Mouse (Mus musculus): ENCODE results near the gene Rabep1. TPM values are rescaled to one million over a fixed set of nuclear protein-coding genes. Genes with fewer than 3 reads are reported as not detected.

The Rabep1 gene
- polyA plus RNA-seq, 1 experiment from 2014 or later: 25.7 TPM

GRCm38 (mm10) chr11:70969821-70970559, 125.4 kb downstream of the Rabep1 start, which contains the start of the genes Nup88 and Rpain:
Gene Nup88, minus strand, starts transcription at chr11:70969973.
Gene Rpain, plus strand, starts transcription at chr11:70970213.
- Histone ChIP-seq H3K27me3 (replicated peaks; ENCODE audit: control insufficient read depth, insufficient read depth, low read length) (no peaks in the 10 kb centered on the region), H3K36me3 (ENCODE audit: control insufficient read depth, insufficient read depth, low read length) (peaks cover 10% of the 10 kb centered on the region), H3K9ac (ENCODE audit: low read depth, low read length) (peak within 1 kb of the TSS; percentile 89), H3K4me3 (ENCODE audit: low read depth, low read length) (peak within 1 kb of the TSS; percentile 89), H3K4me1 (replicated peaks; ENCODE audit: control insufficient read depth, insufficient read depth, low read length) (peaks cover 3% of the 10 kb centered on the region; the same call in 1 of the 2 replicates), H3K9me3 (ENCODE audit: control insufficient read depth, low read length) (no peaks in the 10 kb centered on the region), H3K27ac (ENCODE audit: low read depth, low read length) (peak within 1 kb of the TSS; percentile 92), H3K4me2 (peak within 1 kb of the TSS; percentile 79)
- DNase-seq (ENCODE audit: low spot score) (peak; percentile 92), ATAC-seq (replicated peaks; ENCODE audit: low FRiP score) (peak; percentile 93)
- under 1% methylated on average over 43 of the region's 43 CpGs for WGBS

GRCm38 (mm10) chr11:70970560-70971540, 126.3 kb downstream of the Rabep1 start:
- 11% methylated on average over 24 of the region's 24 CpGs for WGBS
- Histone ChIP-seq H3K9ac (ENCODE audit: low read depth, low read length) (peak overlapping the region; percentile 64), H3K27me3 (replicated peaks; ENCODE audit: control insufficient read depth, insufficient read depth, low read length) (no peaks in the 10 kb centered on the region), H3K4me2 (peak overlapping the region; percentile 63), H3K9me3 (ENCODE audit: control insufficient read depth, low read length) (no peaks in the 10 kb centered on the region), H3K4me1 (replicated peaks; ENCODE audit: control insufficient read depth, insufficient read depth, low read length) (peaks cover 3% of the 10 kb centered on the region; the same call in 1 of the 2 replicates), H3K4me3 (ENCODE audit: low read depth, low read length) (peak overlapping the region; percentile 89), H3K36me3 (ENCODE audit: control insufficient read depth, insufficient read depth, low read length) (peaks cover 12% of the 10 kb centered on the region), H3K27ac (ENCODE audit: low read depth, low read length) (peak overlapping the region; percentile 92)
- DNase-seq (ENCODE audit: low spot score) (peak; percentile 79), ATAC-seq (replicated peaks; ENCODE audit: low FRiP score) (peak; percentile 75)

- Histone ChIP-seq H3K9me3 (ENCODE audit: control insufficient read depth, low read length) (no peaks in the 10 kb centered on the region), H3K4me1 (replicated peaks; ENCODE audit: control insufficient read depth, insufficient read depth, low read length) (peaks cover 3% of the 10 kb centered on the region; the same call in 1 of the 2 replicates), H3K4me3 (ENCODE audit: low read depth, low read length) (no peak overlapping the region), H3K4me2 (no peak overlapping the region), H3K9ac (ENCODE audit: low read depth, low read length) (no peak overlapping the region), H3K36me3 (ENCODE audit: control insufficient read depth, insufficient read depth, low read length) (peaks cover 24% of the 10 kb centered on the region), H3K27ac (ENCODE audit: low read depth, low read length) (no peak overlapping the region), H3K27me3 (replicated peaks; ENCODE audit: control insufficient read depth, insufficient read depth, low read length) (no peaks in the 10 kb centered on the region)
- ATAC-seq (replicated peaks; ENCODE audit: low FRiP score) (no peak), DNase-seq (ENCODE audit: low spot score) (no peak)
- 74% methylated on average over 1 of the region's 1 CpGs for WGBS
These were observed 128.0 kb downstream of the Rabep1 start for GRCm38 (mm10) chr11:70972586-70972985.

- Histone ChIP-seq H3K27me3 (replicated peaks; ENCODE audit: control insufficient read depth, insufficient read depth, low read length) (no peaks in the 10 kb centered on the region), H3K4me1 (replicated peaks; ENCODE audit: control insufficient read depth, insufficient read depth, low read length) (no peaks in the 10 kb centered on the region; the same call in 1 of the 2 replicates), H3K9ac (ENCODE audit: low read depth, low read length) (no peak overlapping the region), H3K4me3 (ENCODE audit: low read depth, low read length) (no peak overlapping the region), H3K4me2 (no peak overlapping the region), H3K9me3 (ENCODE audit: control insufficient read depth, low read length) (no peaks in the 10 kb centered on the region), H3K36me3 (ENCODE audit: control insufficient read depth, insufficient read depth, low read length) (peaks cover 37% of the 10 kb centered on the region), H3K27ac (ENCODE audit: low read depth, low read length) (no peak overlapping the region)
- ATAC-seq (replicated peaks; ENCODE audit: low FRiP score) (no peak), DNase-seq (ENCODE audit: low spot score) (no peak)
- 73% methylated on average over 4 of the region's 4 CpGs for WGBS
These were observed 129.4 kb downstream of the Rabep1 start for GRCm38 (mm10) chr11:70973947-70974346.

- Histone ChIP-seq H3K4me2 (no peak overlapping the region), H3K4me3 (ENCODE audit: low read depth, low read length) (no peak overlapping the region), H3K4me1 (replicated peaks; ENCODE audit: control insufficient read depth, insufficient read depth, low read length) (no peaks in the 10 kb centered on the region; the same call in 1 of the 2 replicates), H3K9me3 (ENCODE audit: control insufficient read depth, low read length) (no peaks in the 10 kb centered on the region), H3K27ac (ENCODE audit: low read depth, low read length) (no peak overlapping the region), H3K27me3 (replicated peaks; ENCODE audit: control insufficient read depth, insufficient read depth, low read length) (no peaks in the 10 kb centered on the region), H3K9ac (ENCODE audit: low read depth, low read length) (no peak overlapping the region), H3K36me3 (ENCODE audit: control insufficient read depth, insufficient read depth, low read length) (peaks cover 46% of the 10 kb centered on the region)
- DNase-seq (ENCODE audit: low spot score) (no peak), ATAC-seq (replicated peaks; ENCODE audit: low FRiP score) (no peak)
- 61% methylated on average over 2 of the region's 2 CpGs for WGBS
These were observed 130.6 kb downstream of the Rabep1 start for GRCm38 (mm10) chr11:70975193-70975592.

- Histone ChIP-seq H3K27me3 (replicated peaks; ENCODE audit: control insufficient read depth, insufficient read depth, low read length) (no peaks in the 10 kb centered on the region), H3K4me2 (no peak overlapping the region), H3K27ac (ENCODE audit: low read depth, low read length) (no peak overlapping the region), H3K9me3 (ENCODE audit: control insufficient read depth, low read length) (no peaks in the 10 kb centered on the region), H3K36me3 (ENCODE audit: control insufficient read depth, insufficient read depth, low read length) (peaks cover 58% of the 10 kb centered on the region), H3K4me3 (ENCODE audit: low read depth, low read length) (no peak overlapping the region), H3K9ac (ENCODE audit: low read depth, low read length) (no peak overlapping the region), H3K4me1 (replicated peaks; ENCODE audit: control insufficient read depth, insufficient read depth, low read length) (peaks cover 12% of the 10 kb centered on the region)
- ATAC-seq (replicated peaks; ENCODE audit: low FRiP score) (no peak), DNase-seq (ENCODE audit: low spot score) (no peak)
- 84% methylated on average over 6 of the region's 6 CpGs for WGBS
These were observed 132.7 kb downstream of the Rabep1 start for GRCm38 (mm10) chr11:70977293-70977692.

- WGBS: 81% methylated on average over 6 of the region's 6 CpGs
- H3K4me1 ChIP-seq (replicated peaks; ENCODE audit: control insufficient read depth, insufficient read depth, low read length): peaks cover 12% of the 10 kb centered on the region
- H3K36me3 ChIP-seq (ENCODE audit: control insufficient read depth, insufficient read depth, low read length): peaks cover 46% of the 10 kb centered on the region
- H3K4me2 ChIP-seq: no peak overlapping the region
- H3K4me3 ChIP-seq (ENCODE audit: low read depth, low read length): no peak overlapping the region
- no peaks in the 10 kb centered on the region for H3K27me3 ChIP-seq (replicated peaks; ENCODE audit: control insufficient read depth, insufficient read depth, low read length)
- ATAC-seq (replicated peaks; ENCODE audit: low FRiP score) (no peak), DNase-seq (ENCODE audit: low spot score) (no peak)
- no peak overlapping the region for H3K27ac ChIP-seq (ENCODE audit: low read depth, low read length)
- H3K9me3 ChIP-seq (ENCODE audit: control insufficient read depth, low read length): no peaks in the 10 kb centered on the region
- peak overlapping the region; percentile 38; the same call in 1 of the 2 replicates for H3K9ac ChIP-seq (ENCODE audit: low read depth, low read length)
These were observed 135.7 kb downstream of the Rabep1 start for GRCm38 (mm10) chr11:70980232-70980631.

GRCm38 (mm10) chr11:70980751-70981510, 136.4 kb downstream of the Rabep1 start:
- Histone ChIP-seq H3K4me2 (peak overlapping the region; percentile 75), H3K4me1 (replicated peaks; ENCODE audit: control insufficient read depth, insufficient read depth, low read length) (peaks cover 12% of the 10 kb centered on the region), H3K36me3 (ENCODE audit: control insufficient read depth, insufficient read depth, low read length) (peaks cover 50% of the 10 kb centered on the region), H3K27me3 (replicated peaks; ENCODE audit: control insufficient read depth, insufficient read depth, low read length) (no peaks in the 10 kb centered on the region), H3K4me3 (ENCODE audit: low read depth, low read length) (peak overlapping the region; percentile 86), H3K9me3 (ENCODE audit: control insufficient read depth, low read length) (no peaks in the 10 kb centered on the region), H3K9ac (ENCODE audit: low read depth, low read length) (peak overlapping the region; percentile 85), H3K27ac (ENCODE audit: low read depth, low read length) (no peak overlapping the region)
- no peak for DNase-seq (ENCODE audit: low spot score)
- WGBS: 81% methylated on average over 14 of the region's 14 CpGs
- ATAC-seq (replicated peaks; ENCODE audit: low FRiP score): no peak
